Mouse (Mus musculus): ENCODE data around the gene Ccl21b.
"Not testable (repeated sequence)": the region's sequence is repeated elsewhere in the genome, so short reads cannot be mapped to it uniquely, and the experiment has no call there.

The Ccl21b gene

DNA sequence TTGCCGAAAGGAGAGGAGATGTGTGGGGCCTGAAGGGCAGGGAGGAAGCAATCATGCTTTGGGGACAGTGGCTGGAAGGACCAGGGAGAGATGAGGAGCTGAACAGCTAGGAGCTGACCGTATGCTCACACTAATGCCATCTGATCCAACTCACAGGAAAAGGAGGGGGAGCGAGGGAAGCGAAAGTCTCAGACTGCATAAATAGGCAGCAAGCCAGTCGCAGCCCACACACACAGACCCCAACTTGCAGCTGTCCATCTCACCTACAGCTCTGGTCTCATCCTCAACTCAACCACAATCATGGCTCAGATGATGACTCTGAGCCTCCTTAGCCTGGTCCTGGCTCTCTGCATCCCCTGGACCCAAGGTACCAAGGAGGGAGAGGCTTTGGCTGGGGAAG is at the start of gene Ccl21b:
Gene Ccl21b (plus strand): TSS at position 301 of the 400 bp plus-strand sequence.
- DNase-seq: not testable (repeated sequence)

DNA sequence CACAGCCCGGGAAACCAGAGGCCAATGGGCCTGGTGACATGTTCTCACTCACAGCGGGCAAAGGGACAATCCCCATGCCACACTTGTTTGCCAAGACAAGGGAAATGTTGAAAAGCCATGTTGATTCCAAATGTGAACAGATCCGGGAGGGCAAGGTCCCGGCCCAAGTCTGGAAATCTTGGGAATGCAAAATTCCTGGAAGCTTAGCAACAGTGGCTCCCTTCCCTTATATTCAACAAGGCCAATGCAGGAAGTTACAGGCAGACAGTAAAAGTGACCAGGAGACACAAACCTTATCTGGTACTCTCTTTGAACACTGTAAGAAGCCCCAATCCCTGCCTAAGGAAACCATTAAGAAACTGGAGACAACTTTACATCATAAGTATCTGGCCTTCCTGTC is 15.2 kb upstream of the Ccl21b start, which contains the start of gene Gm10600:
Gene Gm10600 (plus strand): TSS at position 301 of the 400 bp plus-strand sequence.
- not testable (repeated sequence) for DNase-seq

DNA sequence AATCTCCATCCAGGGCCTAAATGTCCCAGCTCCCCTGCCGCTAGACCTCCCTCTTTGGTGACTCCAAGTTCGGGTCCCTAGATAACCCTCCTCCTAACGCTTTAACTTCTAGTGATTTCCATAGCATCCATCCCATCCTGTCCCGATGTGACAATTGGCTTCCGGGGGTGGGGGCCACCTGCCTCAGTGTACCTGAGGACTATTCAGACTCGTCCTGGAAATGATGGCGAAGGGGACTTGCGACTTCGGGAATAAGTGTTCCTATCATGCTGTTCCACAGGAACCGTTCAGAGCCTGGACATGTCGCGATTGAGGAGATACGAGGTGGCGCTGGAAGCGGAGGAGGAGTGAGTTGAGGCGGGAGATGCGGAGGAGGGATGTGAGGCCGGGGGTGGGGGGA is 38.4 kb downstream of the Ccl21b start, which contains the start of gene Gm21953:
Gene Gm21953 (plus strand): TSS at position 301 of the 400 bp plus-strand sequence.
- DNase-seq: not testable (repeated sequence)
